Comparison of ENCODE assay signal across 19 mouse cellular contexts in the genomic region with DNA sequence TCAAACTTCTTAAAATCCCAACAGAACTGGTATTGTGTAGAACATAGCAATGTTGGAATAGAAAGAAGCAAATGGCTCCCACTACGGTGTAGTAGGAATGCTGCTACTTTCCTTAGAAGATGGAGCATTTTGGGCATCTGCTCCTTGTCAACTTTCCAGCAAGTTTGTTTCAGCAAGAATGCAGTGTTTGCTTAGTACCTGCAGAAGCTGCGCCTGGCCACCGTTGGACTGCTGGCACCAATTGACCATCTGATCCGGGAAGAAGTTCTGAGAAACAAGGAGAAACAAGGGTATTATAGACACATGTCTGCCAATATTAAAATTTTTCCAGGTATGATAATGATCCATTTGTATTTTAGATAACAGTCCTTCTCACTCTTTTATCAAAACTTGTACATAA.
"Had no signal": no experiment of that assay in that cellular context is flagged by ENCODE, and none has a peak within 500 bp of the region (broad histone marks: within the 10 kb centered on the region; RNA-seq: fewer than 3 reads in every experiment).

No protein-coding gene starts in this region.

- H3K4me1 ChIP-seq: neural tube, embryonic 15.5 days had no signal

- H3K4me3 ChIP-seq: midbrain, embryonic 10.5 days; midbrain, embryonic 12.5 days; myocyte; neural tube, embryonic 13.5 days; neural tube, embryonic 15.5 days had no signal

- H3K27ac ChIP-seq: midbrain, embryonic 10.5 days; midbrain, embryonic 12.5 days; neural tube, embryonic 13.5 days; neural tube, embryonic 15.5 days had no signal

- H3K9ac ChIP-seq: lung, embryonic 14.5 days; midbrain, embryonic 12.5 days; neural tube, embryonic 13.5 days; neural tube, embryonic 15.5 days had no signal

- H3K9me3 ChIP-seq: midbrain, embryonic 10.5 days; midbrain, embryonic 12.5 days; neural tube, embryonic 13.5 days; neural tube, embryonic 15.5 days had no signal

- DNase-seq: lung, adult 18-20 months; lung, embryonic 14.5 days; lung, postnatal 10 days; lung, postnatal 4 days; midbrain, embryonic 14.5 days; retina, postnatal 1 day; right cerebral cortex, adult 18-20 months; right cerebral cortex, postnatal 25 days; right cerebral cortex, postnatal 4 days; spleen, adult 18-20 months; thymus, adult 18-20 months; thymus, postnatal 14 days; thymus, postnatal 36 days had no signal

- ATAC-seq: midbrain, embryonic 16.5 days had no signal

- H3K27me3 ChIP-seq: midbrain, embryonic 12.5 days; neural tube, embryonic 13.5 days; neural tube, embryonic 15.5 days had no signal

- H3K4me2 ChIP-seq: lung, embryonic 14.5 days; midbrain, embryonic 12.5 days; neural tube, embryonic 13.5 days; neural tube, embryonic 15.5 days had no signal
